Mouse (Mus musculus) left cerebral cortex, adult 2 months (tissue): ENCODE measurements at regions not wholly inside any gene's neighbourhood (a gene's known extent, or its start where the extent isn't known, plus 50 kb on each side); places are given as distances from the start of the nearest gene placed in this dataset.

Experiments used
- DNase-seq, 2 experiments: peaks; one replicate each; pipeline ENCODE4 v3.0.0; 2021 to 2022; ENCODE audit warnings: low spot score in 2 of 2, mixed read lengths in 1 of 2; ENCODE audit errors: extremely low spot score in 1 of 2
- H3K27ac ChIP-seq: fragments of 200-600 bp; 2 replicates; pipeline ENCODE4 v1.8.1; 2022
- H3K4me3 ChIP-seq: fragments of 200-600 bp; 2 replicates; pipeline ENCODE4 v1.8.1; 2022
- CTCF ChIP-seq: fragments of 200-600 bp; IDR thresholded peaks from 2 replicates; pipeline ENCODE4 v1.8.1; 2022; ENCODE audit warnings: antibody characterized with exemption, mild to moderate bottlenecking, moderate library complexity
- intact Hi-C: fragments of 180-260 bp; cut with DNase I; formaldehyde crosslinking; loops from one replicate; pipeline ENCODE4 v1.15.1; 2025

DNA sequence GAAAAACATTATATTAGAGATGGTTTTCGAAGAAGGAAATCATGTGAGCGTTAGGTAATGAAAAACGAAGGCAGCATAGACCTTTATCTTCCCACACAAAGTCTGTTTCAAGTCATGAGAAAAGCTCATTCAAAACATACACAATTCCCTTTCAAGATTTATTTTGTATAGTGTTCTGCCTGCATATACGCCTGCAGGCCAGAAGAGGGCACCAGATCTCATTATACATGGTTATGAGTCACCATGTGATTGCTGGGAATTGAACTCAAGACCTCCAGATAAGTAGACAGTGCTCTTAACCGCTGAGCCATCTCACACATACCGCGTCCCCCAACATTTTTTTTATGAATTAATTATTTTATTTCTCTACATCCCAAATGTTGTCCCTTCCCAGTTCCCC lies 578.3 kb upstream of the Ccdc54 start:
- peak; percentile 23 for TF ChIP-seq CTCF
- no peak for DNase-seq
- Histone ChIP-seq H3K27ac (no peak overlapping the region), H3K4me3 (no peak overlapping the region)
- intact Hi-C loops = no loop called here

- H3K27ac ChIP-seq = no peak overlapping the region
- intact Hi-C loops = no loop called here
- no peak for DNase-seq
- TF ChIP-seq CTCF = no peak
- no peak overlapping the region for H3K4me3 ChIP-seq
Measured at GRCm38 (mm10) chr16:51160768-51161167, 569.8 kb upstream of the Ccdc54 start.

- Histone ChIP-seq H3K27ac (no peak overlapping the region), H3K4me3 (no peak overlapping the region)
- no peak for TF ChIP-seq CTCF
- intact Hi-C loops = no loop called here
- DNase-seq = no peak
Measured at GRCm38 (mm10) chr16:51138575-51138974, 547.6 kb upstream of the Ccdc54 start.

DNA sequence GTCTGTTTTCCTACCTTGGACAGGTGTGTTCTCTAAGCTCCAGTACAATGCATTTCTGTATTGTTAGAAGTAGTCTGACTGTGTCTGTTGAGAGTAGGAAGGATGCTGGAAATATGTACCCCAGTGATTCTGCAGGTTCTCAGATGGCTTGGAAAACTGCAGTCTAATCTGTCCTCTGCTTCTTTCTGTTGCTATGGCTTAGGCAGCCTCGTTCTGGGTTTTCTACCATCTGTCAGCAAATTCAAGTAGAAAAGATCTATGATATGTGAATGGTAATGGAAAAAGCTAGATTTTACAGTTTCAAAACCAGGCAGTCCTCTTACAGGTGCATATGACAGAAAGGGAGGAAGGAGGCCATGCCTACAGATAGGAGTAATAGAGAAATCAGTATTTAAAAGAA lies 528.9 kb upstream of the Ccdc54 start:
- no peak for DNase-seq
- H3K27ac ChIP-seq = no peak overlapping the region
- TF ChIP-seq CTCF = no peak
- intact Hi-C loops = no loop called here
- H3K4me3 ChIP-seq = no peak overlapping the region

DNA sequence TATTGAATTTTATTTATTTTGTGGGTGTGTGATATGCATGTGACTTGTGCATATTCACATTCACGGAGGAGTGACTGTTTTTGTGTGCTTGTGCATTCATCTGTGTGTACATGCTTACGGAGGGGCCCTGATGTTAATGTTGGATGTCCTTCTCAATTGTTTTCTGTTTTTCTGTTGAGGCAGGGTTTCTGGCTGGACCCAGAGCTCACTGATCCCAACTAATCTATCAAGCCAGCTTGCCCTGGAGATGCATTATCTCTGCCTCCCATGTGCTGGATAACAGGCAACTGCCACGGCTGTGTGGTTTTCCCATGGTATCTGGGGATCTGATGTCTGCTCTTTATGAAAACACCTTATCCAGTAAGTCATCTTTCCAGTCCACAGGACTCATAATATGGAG lies 527.4 kb upstream of the Ccdc54 start:
- DNase-seq = no peak
- H3K27ac ChIP-seq = no peak overlapping the region
- intact Hi-C loops = no loop called here
- no peak for TF ChIP-seq CTCF
- H3K4me3 ChIP-seq = no peak overlapping the region

- no peak overlapping the region for H3K27ac ChIP-seq
- H3K4me3 ChIP-seq = no peak overlapping the region
- intact Hi-C loops = no loop called here
- no peak for DNase-seq
- TF ChIP-seq CTCF = no peak
Measured at GRCm38 (mm10) chr16:51117836-51118235, 526.9 kb upstream of the Ccdc54 start.

- TF ChIP-seq CTCF = no peak
- intact Hi-C loops = no loop called here
- no peak overlapping the region for H3K4me3 ChIP-seq
Measured at GRCm38 (mm10) chr16:51109864-51110263, 518.9 kb upstream of the Ccdc54 start.

GRCm38 (mm10) chr16:51107421-51107820 lies 516.5 kb upstream of the Ccdc54 start:
- DNase-seq = no peak
- Histone ChIP-seq H3K27ac (no peak overlapping the region), H3K4me3 (no peak overlapping the region)
- intact Hi-C loops = no loop called here
- TF ChIP-seq CTCF = no peak

More at GRCm38 (mm10) chr16:51109864-51110263, 518.9 kb upstream of the Ccdc54 start:
- H3K27ac ChIP-seq = no peak overlapping the region
- DNase-seq = no peak

DNA sequence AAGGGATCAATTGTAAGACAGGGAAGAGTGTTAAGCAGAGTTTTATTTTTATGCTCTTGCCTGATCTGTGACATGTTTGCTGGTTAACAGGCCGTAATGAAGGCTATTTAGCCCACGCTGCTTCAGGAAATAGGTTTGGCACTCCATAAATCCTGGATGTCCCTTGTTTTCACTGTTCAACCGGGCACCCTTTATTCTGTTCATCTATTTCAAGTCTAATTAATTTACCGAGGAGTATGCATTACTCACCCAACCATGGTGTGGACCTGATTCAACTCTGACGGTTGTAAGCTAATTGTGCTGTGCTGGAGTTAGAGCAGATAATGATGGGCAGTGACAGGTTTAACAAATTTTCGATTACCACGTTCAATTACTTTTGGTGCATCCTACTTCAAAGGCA lies 495.6 kb upstream of the Ccdc54 start:
- intact Hi-C loops = no loop called here
- Histone ChIP-seq H3K27ac (no peak overlapping the region), H3K4me3 (no peak overlapping the region)
- TF ChIP-seq CTCF = no peak
- no peak for DNase-seq

GRCm38 (mm10) chr16:51080146-51080545 lies 489.2 kb upstream of the Ccdc54 start:
- TF ChIP-seq CTCF = no peak
- H3K27ac ChIP-seq = no peak overlapping the region
- intact Hi-C loops = no loop called here
- H3K4me3 ChIP-seq = no peak overlapping the region
- DNase-seq = no peak

GRCm38 (mm10) chr16:51048650-51049049 lies 457.7 kb upstream of the Ccdc54 start:
- H3K27ac ChIP-seq = no peak overlapping the region
- DNase-seq = no peak
- H3K4me3 ChIP-seq = no peak overlapping the region
- intact Hi-C loops = no loop called here
- no peak for TF ChIP-seq CTCF

DNA sequence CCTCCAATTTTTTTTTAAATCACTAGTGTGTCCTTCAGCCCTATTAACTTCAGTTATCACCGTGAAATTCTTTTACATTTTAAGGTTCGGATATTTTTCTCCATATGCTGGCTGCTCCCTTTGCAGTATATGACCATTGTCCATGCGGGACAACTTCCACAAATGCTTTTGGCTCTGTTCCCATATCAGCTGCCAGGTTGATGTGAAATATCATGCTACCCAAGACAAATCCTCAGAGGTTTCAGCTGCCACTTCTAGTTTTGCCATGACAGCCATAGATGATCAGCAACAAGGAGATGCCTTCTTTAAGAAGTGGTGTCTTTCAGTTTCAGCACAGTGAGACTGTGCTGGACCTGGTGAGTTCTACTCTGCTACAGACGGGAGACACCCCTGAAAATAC lies 457.2 kb upstream of the Ccdc54 start:
- no peak for TF ChIP-seq CTCF
- intact Hi-C loops = no loop called here

DNA sequence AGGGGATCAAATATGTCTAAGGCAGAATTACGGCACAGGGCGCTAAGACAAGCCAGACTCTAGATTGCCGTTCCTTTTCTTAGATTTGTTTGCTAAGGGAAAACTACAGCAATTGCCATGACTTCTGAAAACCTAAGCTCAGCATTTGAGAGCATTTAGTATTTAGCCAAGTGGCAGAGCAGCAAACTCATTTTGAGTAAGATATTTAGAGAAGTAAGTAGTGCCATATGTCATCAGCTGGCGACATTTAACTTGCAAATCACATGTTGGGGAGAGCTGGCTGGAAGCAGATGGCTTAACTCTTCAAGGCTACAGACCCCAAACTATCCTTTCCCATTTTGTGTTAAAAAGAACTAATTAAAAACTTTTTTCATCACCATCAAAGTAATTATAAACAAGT lies 450.4 kb upstream of the Ccdc54 start:
- intact Hi-C loops = no loop called here
- no peak for DNase-seq
- no peak for TF ChIP-seq CTCF
- Histone ChIP-seq H3K4me3 (no peak overlapping the region), H3K27ac (no peak overlapping the region)

More for the DNA sequence above, 457.2 kb upstream of the Ccdc54 start:
- no peak overlapping the region for H3K4me3 ChIP-seq
- no peak overlapping the region for H3K27ac ChIP-seq
- no peak for DNase-seq

- no peak overlapping the region for H3K27ac ChIP-seq
- H3K4me3 ChIP-seq = no peak overlapping the region
- TF ChIP-seq CTCF = no peak
- DNase-seq = no peak
- intact Hi-C loops = no loop called here
Measured at GRCm38 (mm10) chr16:51002876-51003275, 411.9 kb upstream of the Ccdc54 start.
